Mouse (Mus musculus): ENCODE data around the gene Rnf114.

Rnf114 gene

DNA sequence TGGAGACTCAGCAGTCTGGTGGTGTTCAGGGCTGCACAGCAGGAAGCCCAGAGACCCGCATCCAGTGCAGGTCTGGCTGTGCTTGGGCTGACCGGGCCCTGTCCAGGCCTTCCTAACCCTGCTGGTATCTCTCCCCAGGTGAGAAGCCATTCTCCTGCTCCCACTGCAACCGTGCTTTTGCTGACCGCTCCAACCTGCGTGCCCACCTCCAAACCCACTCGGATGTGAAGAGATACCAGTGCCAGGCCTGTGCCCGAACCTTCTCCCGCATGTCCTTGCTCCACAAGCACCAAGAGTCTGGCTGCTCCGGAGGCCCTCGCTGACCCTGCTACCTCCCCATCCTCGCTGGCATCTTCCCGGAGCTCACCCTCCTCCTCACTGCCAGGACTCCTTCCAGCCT is 49.3 kb downstream of the Rnf114 start:
- no peak for DNase-seq

GRCm38 (mm10) chr2:167542361-167542760 is 49.9 kb downstream of the Rnf114 start:
- no peak for DNase-seq

DNA sequence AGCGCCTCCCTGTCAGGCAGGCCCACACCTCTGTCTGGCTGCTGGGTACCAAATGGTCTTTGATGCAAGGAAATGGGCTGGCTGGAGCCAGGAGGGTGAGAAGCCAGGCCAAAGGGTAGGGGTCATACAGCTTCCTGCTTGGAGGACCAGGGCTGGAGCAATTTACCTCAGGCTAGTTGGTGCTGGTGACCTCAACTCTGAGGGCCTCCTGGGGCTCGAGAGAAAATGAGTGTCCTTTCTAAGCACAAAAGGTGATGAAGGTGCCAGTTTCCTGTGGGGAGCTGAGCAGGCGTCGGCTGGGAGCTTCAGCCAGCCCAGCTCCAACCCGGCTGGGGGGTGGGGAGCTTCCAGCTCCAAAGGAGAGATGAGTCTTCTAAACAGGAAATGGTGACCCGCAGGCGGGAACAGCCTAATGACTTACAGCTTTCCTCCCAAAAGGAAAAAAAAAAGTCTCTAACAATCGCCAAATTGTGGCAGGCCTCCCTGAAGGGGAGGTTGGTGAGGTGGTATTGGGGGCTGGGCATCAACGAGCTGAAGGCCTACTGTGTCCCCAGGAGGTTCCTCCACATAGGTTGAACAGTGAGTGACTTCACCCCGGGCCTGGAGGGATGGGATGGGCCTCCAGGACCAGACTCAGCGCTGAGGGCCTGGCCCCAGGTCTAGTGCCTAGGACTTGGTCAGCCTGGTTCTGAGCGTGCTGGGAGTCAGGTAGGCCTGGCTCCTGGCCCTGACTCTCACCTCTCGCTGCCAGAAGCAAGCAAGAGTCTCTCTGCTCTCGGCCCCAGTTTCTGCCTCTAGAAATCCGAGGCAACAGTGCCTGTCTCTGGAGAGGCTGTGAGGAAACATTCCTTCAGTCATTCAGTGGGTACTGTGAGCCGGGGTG is 50.9 kb downstream of the Rnf114 start:
- DNase-seq: peak; percentile 65

GRCm38 (mm10) chr2:167544004-167544356 is 51.5 kb downstream of the Rnf114 start:
- DNase-seq: no peak

GRCm38 (mm10) chr2:167544456-167544855 is 52.0 kb downstream of the Rnf114 start:
- no peak for DNase-seq

GRCm38 (mm10) chr2:167546447-167547195 is 54.2 kb downstream of the Rnf114 start:
- DNase-seq: no peak

- no peak for DNase-seq
These were observed 55.0 kb downstream of the Rnf114 start for GRCm38 (mm10) chr2:167547444-167547843.

GRCm38 (mm10) chr2:167548961-167549360 is 56.5 kb downstream of the Rnf114 start:
- no peak for DNase-seq

DNA sequence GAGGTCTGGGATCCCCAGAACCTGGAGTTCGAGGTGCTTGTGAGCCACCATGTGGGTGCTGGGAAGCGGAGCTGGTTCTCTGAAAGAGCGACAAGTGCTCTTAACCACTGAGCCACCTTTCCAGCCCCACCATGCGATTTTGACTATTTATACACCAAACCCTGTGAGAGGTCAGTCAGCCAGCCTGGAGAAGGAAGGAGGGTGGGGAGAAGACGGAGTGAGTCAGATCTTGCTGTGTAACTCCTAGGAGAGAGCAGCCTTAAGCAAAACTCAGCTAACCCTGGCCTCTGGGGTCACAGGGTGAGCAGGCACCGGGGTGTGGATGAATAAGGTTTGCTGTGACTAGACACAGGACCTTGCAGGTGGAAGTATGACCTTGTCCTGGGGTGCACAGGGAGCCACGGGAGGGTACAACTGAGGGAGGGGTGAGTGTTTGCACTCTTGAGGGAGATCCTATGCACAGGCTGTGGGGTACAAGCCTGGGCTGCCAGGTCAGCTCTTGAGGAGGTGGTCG is 58.0 kb downstream of the Rnf114 start:
- DNase-seq: no peak

DNA sequence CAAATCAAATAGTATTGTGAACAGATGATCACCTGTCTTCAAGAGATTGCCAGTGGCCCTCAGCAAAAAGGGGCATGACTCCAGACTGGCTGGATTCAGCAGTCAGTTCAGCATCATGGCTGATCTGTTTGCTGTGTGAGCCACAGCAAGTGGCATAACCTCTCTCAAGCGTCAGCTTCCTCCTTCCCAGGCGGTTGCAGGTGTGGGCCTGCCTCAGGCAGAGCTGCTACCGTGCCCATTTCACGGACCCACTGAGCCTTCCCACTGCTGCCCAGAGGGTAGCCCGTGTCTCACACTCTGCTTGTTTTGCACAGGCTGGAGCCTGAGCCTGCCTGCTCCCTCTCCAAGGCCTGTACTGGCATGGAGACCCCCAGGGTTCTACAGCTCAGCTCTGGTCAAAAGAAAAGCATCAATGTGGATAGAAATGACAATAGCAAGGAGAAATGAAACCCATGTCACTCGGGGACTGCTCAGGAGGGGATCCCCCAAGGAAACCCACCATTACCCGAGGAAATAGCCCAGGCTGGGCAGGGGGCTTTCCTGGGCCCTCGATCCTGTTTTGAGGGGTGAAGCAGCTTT is 59.0 kb downstream of the Rnf114 start:
- DNase-seq: no peak

DNA sequence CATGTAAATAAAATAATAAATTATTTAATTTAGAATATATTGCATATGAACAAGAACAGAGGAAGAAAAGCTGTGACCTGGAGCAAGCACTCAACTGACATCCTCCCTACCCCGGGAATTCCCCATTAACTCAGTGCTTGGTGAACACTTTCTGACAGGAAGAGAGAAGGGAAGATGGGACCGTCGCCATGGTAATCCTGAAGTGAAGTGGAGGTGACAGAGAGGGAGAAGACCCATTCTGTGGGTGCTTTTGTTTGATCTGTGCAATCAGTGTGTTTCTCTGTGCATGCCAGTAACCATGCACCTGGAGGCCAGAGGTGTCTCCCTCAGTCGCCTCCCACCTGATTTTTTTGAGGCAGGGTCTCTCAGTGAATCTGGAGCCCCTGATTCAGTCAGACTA is 59.8 kb downstream of the Rnf114 start:
- DNase-seq: no peak

DNA sequence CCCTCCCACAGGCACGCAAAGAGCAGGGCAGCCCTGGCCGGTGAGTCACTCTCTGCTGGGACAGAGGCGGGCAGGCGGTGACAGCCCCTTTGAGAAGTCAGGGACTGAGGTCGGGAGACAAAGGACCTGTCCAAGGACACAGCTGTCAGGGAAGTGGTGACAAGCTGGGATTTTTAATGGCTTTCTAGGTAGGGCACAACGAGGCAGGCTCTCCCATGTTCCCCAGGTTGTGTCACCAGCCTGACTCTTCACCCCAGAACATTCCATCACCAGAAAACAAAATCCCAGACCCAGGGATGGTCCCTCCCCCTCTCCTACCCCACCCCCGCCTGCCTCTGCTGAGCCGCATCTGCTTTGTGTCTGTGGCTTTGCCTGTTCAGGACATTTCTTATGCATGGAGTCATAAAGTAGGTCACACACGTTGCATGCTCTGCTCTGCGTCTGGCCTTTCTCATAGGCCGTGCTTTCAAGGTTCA is 60.5 kb downstream of the Rnf114 start:
- DNase-seq: no peak

DNA sequence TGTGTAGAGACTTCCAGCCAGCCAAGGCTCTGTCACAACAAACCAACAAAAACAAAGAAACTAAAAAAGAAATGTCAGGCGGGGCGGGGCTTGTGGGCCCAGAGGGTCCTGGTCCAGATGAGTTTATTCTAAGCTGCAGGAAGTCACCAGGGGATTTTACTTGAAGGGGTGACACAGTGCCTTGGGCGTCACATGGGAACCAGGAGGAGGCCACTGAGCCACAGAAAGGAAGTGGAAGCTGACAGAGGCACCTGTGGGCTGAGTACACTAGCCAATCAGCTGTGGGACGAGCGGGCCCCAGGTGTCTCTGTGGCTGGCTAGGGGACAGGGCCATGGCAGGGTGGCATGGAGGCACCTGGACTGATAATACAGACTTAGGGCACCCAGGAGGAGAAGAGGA is 63.3 kb downstream of the Rnf114 start:
- no peak for DNase-seq

DNA sequence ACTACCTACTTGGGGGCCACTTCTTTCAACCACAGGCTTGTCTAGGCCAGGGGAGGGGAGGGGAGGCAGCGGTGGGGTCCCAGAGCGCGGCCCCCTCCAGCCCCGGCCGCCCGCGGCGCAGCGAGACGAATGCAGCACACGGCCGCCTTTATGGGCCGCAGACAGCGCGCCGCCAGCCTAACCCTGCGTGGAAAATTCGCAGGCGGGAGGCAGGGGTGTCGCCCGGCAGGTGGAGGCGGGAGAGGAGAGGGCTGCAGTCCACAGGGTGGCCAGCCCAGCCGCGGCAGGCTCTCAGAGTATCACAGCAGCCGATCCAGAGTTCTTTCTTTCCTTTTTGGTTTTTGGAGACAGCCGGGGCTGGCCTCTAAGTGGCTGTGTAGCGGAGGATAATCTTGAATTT is 67.0 kb downstream of the Rnf114 start:
- no peak for DNase-seq

DNA sequence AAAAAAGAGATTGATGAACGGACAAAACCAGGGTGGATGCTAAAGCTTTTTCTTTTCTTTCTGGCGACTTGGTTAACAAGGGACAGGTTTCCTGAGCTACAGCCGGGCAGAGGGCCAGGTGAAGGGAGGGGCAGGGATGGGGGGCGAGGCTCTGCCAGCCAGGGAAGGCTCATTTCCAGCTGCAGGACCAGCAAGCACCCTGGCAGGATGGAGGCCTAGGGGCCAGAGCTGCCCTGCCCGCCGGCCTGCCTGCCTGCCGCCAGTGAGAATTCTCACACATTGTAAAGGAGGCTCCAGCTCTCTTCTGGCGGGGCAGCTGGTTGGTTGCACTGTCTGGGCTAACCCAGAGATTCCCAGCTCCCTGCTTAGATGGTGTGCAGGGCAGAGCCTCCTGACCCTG is 69.7 kb downstream of the Rnf114 start:
- DNase-seq: no peak

- DNase-seq: no peak
These were observed 70.6 kb downstream of the Rnf114 start for GRCm38 (mm10) chr2:167563035-167563434.

DNA sequence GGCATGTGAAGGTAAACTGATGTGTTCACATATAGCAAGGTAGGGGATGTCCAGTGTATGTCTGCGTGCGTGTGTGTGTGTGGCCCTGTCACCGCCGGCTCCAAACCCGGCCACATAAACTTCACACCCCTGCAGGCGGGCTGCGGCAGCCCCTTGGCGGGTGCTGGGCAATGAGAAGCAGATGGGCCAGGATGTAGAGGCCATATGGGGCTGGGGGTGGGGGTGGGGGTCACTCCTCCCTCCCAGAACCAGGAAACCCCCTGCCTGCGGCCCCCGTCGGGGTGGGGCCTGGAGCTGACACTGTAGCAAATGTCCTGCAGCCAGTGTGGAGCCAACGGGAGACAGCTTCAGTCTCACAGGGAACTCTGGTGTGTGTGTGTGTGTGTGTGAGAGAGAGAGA is 71.3 kb downstream of the Rnf114 start:
- no peak for DNase-seq

GRCm38 (mm10) chr2:167564551-167565311 is 72.3 kb downstream of the Rnf114 start:
- DNase-seq: no peak

GRCm38 (mm10) chr2:167565312-167565656 is 72.8 kb downstream of the Rnf114 start:
- no peak for DNase-seq

DNA sequence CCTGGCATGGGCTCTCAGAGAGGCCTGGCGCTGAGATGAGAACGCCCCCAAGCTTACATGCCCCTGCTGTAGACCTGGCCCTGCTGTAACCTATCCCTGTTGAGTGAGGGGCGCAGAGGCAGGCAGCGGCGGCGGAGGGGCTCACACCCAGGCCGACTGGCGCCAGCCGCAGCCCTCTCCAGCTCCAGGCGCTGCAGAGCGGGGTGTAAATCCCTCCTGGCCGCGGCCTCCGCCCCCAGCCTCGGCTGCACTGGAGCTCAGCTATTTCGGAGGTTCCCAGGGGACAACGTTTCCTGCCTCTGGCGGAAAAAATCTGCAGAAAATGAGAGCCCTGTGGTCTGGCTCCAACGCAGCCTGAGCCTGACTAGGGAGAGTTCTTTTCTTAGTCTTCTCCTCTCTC is 73.2 kb downstream of the Rnf114 start:
- DNase-seq: peak; percentile 71

All from kidney, adult 9 months (tissue).